Mouse (Mus musculus) T-helper 2 cell (primary cell): Measurements from ENCODE around the gene Eif2d.

Experiments used
- in situ Hi-C: fragments of 300-600 bp; cut with MboI, MseI; formaldehyde crosslinking; loops from one replicate; pipeline ENCODE4 v1.15.1; 2025; ENCODE audit warnings: high pct_unique_total_duplicates

Eif2d gene

GRCm38 (mm10) chr1:131153018-131153629 lies at the start of gene Eif2d:
Eif2d (plus strand) TSS chr1:131153181.
- in situ Hi-C loops: loop anchor here (5.0 kb wide), 1 partner anchor 51 kb away; no protein-coding TSS in a partner anchor

- in situ Hi-C loops: loop anchor here (5.0 kb wide), 1 partner anchor 48 kb away; the partner anchor contains the start of gene Eif2d
Observed at GRCm38 (mm10) chr1:131103776-131104424, 49.1 kb upstream of the Eif2d start.

- in situ Hi-C loops: loop anchor here (5.0 kb wide), 1 partner anchor 95 kb away; no protein-coding TSS in a partner anchor
Observed at GRCm38 (mm10) chr1:131107575-131108308, 45.2 kb upstream of the Eif2d start.

- in situ Hi-C loops: no loop called here
Observed at GRCm38 (mm10) chr1:131110525-131111106, 42.4 kb upstream of the Eif2d start.

GRCm38 (mm10) chr1:131112576-131112975 lies 40.4 kb upstream of the Eif2d start:
- in situ Hi-C loops: no loop called here

GRCm38 (mm10) chr1:131115932-131116331 lies 37.0 kb upstream of the Eif2d start:
- in situ Hi-C loops: no loop called here

- in situ Hi-C loops: no loop called here
Observed at GRCm38 (mm10) chr1:131116430-131117011, 36.5 kb upstream of the Eif2d start.

GRCm38 (mm10) chr1:131118530-131118929 lies 34.5 kb upstream of the Eif2d start:
- in situ Hi-C loops: no loop called here

GRCm38 (mm10) chr1:131119026-131119425 lies 34.0 kb upstream of the Eif2d start:
- in situ Hi-C loops: no loop called here

- in situ Hi-C loops: no loop called here
Observed at GRCm38 (mm10) chr1:131121987-131122386, 31.0 kb upstream of the Eif2d start.

GRCm38 (mm10) chr1:131123522-131124265 lies 29.3 kb upstream of the Eif2d start:
- in situ Hi-C loops: no loop called here

- in situ Hi-C loops: no loop called here
Observed at GRCm38 (mm10) chr1:131125987-131126744, 26.8 kb upstream of the Eif2d start.

GRCm38 (mm10) chr1:131134231-131134630 lies 18.8 kb upstream of the Eif2d start:
- in situ Hi-C loops: no loop called here

- in situ Hi-C loops: no loop called here
Observed at GRCm38 (mm10) chr1:131134942-131135522, 17.9 kb upstream of the Eif2d start.

GRCm38 (mm10) chr1:131135960-131136629 lies 16.9 kb upstream of the Eif2d start:
- in situ Hi-C loops: no loop called here

- in situ Hi-C loops: no loop called here
Observed at GRCm38 (mm10) chr1:131137111-131137510, 15.9 kb upstream of the Eif2d start.

- in situ Hi-C loops: no loop called here
Observed at GRCm38 (mm10) chr1:131137717-131138118, 15.3 kb upstream of the Eif2d start.

- in situ Hi-C loops: no loop called here
Observed at GRCm38 (mm10) chr1:131138191-131139016, 14.6 kb upstream of the Eif2d start, which contains the start of gene Dyrk3. Dyrk3 (minus strand) TSS chr1:131138340.
